Mouse (Mus musculus): ENCODE results near the gene Ppox. TPM values are rescaled to one million over a fixed set of nuclear protein-coding genes. Genes with fewer than 3 reads are reported as not detected.

Gene Ppox
- polyA plus RNA-seq, 1 experiment = 24.3 TPM

DNA sequence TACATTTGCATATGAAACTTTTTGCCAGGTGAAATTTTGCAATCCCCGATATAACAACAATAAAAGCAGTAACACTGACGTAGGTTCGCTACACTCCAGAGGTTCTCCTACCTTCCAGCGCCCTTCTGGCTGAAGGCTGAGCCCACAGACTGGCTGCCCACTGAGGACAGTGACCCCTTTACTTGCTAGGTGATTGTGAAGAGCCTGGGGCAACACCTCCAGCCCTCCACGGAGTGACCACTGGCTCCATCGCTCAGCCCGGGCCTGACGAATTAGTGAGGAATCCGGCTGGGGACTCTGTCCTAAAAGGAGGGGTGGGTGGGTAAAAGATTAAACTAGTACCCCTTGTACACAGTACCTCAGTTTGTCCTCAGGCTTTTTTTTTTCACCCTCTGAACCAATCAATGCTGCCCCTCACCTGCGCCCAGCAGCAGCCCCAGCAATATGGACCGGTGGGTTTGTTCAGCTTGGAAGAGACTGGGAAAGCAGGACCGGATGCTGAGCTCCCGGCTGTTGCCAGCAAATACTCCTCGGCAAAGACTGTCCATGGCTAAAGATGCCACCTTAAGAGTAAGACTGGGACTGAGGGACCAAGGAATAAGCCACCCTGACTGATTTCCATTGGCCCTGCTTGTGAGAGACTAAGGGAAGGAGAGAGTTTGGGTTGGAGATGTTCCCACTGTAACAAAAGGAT is 1.8 kb downstream of the Ppox start:
- Histone ChIP-seq H3K27ac (ENCODE audit: insufficient read depth, low read length) (no peak overlapping the region), H3K4me1 (ENCODE audit: control insufficient read depth, insufficient read depth, low read length) (no peaks in the 10 kb centered on the region), H3K4me3 (ENCODE audit: insufficient read depth, low read length) (no peak overlapping the region)
- TF ChIP-seq POLR2A (IDR thresholded peaks at IDR 0.05; ENCODE audit: low read depth, low read length) (no peak), CTCF (IDR thresholded peaks at IDR 0.05; ENCODE audit: borderline replicate concordance, insufficient read depth, low read length) (no peak)

GRCm38 (mm10) chr1:171278436-171278835 is 2.5 kb downstream of the Ppox start:
- Histone ChIP-seq H3K4me1 (ENCODE audit: control insufficient read depth, insufficient read depth, low read length) (no peaks in the 10 kb centered on the region), H3K27ac (ENCODE audit: insufficient read depth, low read length) (no peak overlapping the region), H3K4me3 (ENCODE audit: insufficient read depth, low read length) (no peak overlapping the region)
- TF ChIP-seq CTCF (IDR thresholded peaks at IDR 0.05; ENCODE audit: borderline replicate concordance, insufficient read depth, low read length) (no peak), POLR2A (IDR thresholded peaks at IDR 0.05; ENCODE audit: low read depth, low read length) (no peak)

GRCm38 (mm10) chr1:171277736-171278135 is 3.2 kb downstream of the Ppox start:
- Histone ChIP-seq H3K4me1 (ENCODE audit: control insufficient read depth, insufficient read depth, low read length) (no peaks in the 10 kb centered on the region), H3K4me3 (ENCODE audit: insufficient read depth, low read length) (no peak overlapping the region), H3K27ac (ENCODE audit: insufficient read depth, low read length) (no peak overlapping the region)
- no peak for TF ChIP-seq POLR2A (IDR thresholded peaks at IDR 0.05; ENCODE audit: low read depth, low read length)

DNA sequence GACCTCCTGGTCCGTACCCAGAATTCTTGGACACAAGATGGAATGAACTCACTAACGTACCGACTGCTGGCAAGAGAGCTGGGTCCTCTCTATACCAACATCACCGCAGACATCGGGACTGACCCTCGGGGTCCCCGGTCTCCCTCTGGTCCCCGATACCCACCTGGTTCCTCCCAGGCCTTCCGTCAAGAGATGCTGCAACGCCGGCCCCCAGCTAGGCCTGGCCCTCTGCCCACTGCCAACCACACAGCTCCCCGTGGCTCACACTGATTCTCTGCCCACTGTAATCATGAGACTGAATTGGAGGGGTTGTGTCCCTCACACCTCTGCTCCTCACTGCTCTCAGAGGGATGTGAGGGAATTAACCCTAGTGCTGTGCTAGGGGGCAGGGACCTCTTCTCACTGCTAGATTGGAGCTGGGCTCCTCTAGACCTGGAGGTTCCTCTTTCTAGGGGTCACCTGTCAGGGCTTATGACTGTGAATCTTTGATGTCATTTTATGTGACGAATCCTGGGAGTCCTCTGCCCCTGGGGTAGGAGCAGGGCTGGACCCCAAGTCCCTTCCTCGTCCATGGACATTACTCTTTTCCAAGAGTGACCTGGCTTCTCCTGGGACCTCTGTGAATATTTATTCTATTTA is 4.8 kb downstream of the Ppox start:
- H3K4me3 ChIP-seq (ENCODE audit: insufficient read depth, low read length) = no peak overlapping the region
- no peak overlapping the region for H3K27ac ChIP-seq (ENCODE audit: insufficient read depth, low read length)
- TF ChIP-seq POLR2A (IDR thresholded peaks at IDR 0.05; ENCODE audit: low read depth, low read length) = no peak
- no peak for TF ChIP-seq CTCF (IDR thresholded peaks at IDR 0.05; ENCODE audit: borderline replicate concordance, insufficient read depth, low read length)
- H3K4me1 ChIP-seq (ENCODE audit: control insufficient read depth, insufficient read depth, low read length) = no peaks in the 10 kb centered on the region

- H3K4me3 ChIP-seq (ENCODE audit: insufficient read depth, low read length) = no peak overlapping the region
Observed at GRCm38 (mm10) chr1:171275144-171275734, 5.7 kb downstream of the Ppox start.

GRCm38 (mm10) chr1:171274171-171274570 is 6.8 kb downstream of the Ppox start:
- Histone ChIP-seq H3K27ac (ENCODE audit: insufficient read depth, low read length) (no peak overlapping the region), H3K4me1 (ENCODE audit: control insufficient read depth, insufficient read depth, low read length) (no peaks in the 10 kb centered on the region), H3K4me3 (ENCODE audit: insufficient read depth, low read length) (no peak overlapping the region)
- TF ChIP-seq CTCF (IDR thresholded peaks at IDR 0.05; ENCODE audit: borderline replicate concordance, insufficient read depth, low read length) = no peak
- no peak for TF ChIP-seq POLR2A (IDR thresholded peaks at IDR 0.05; ENCODE audit: low read depth, low read length)

More at GRCm38 (mm10) chr1:171275144-171275734, 5.7 kb downstream of the Ppox start:
- H3K27ac ChIP-seq (ENCODE audit: insufficient read depth, low read length) = no peak overlapping the region
- no peaks in the 10 kb centered on the region for H3K4me1 ChIP-seq (ENCODE audit: control insufficient read depth, insufficient read depth, low read length)
- TF ChIP-seq POLR2A (IDR thresholded peaks at IDR 0.05; ENCODE audit: low read depth, low read length) = no peak
- no peak for TF ChIP-seq CTCF (IDR thresholded peaks at IDR 0.05; ENCODE audit: borderline replicate concordance, insufficient read depth, low read length)

GRCm38 (mm10) chr1:171272086-171272485 is 8.9 kb downstream of the Ppox start:
- H3K4me3 ChIP-seq (ENCODE audit: insufficient read depth, low read length) = no peak overlapping the region

GRCm38 (mm10) chr1:171271622-171272021 is 9.4 kb downstream of the Ppox start:
- Histone ChIP-seq H3K4me3 (ENCODE audit: insufficient read depth, low read length) (no peak overlapping the region; the same call in 1 of the 2 replicates), H3K27ac (ENCODE audit: insufficient read depth, low read length) (no peak overlapping the region), H3K4me1 (ENCODE audit: control insufficient read depth, insufficient read depth, low read length) (0 out of 2 replicates have a peak, but pooled peaks cover 3% of the 10 kb centered on the region)
- no peak for TF ChIP-seq POLR2A (IDR thresholded peaks at IDR 0.05; ENCODE audit: low read depth, low read length)
- TF ChIP-seq CTCF (IDR thresholded peaks at IDR 0.05; ENCODE audit: borderline replicate concordance, insufficient read depth, low read length) = no peak

More at GRCm38 (mm10) chr1:171272086-171272485, 8.9 kb downstream of the Ppox start:
- Histone ChIP-seq H3K27ac (ENCODE audit: insufficient read depth, low read length) (no peak overlapping the region), H3K4me1 (ENCODE audit: control insufficient read depth, insufficient read depth, low read length) (0 out of 2 replicates have a peak, but pooled peaks cover 3% of the 10 kb centered on the region)
- TF ChIP-seq CTCF (IDR thresholded peaks at IDR 0.05; ENCODE audit: borderline replicate concordance, insufficient read depth, low read length) = no peak
- TF ChIP-seq POLR2A (IDR thresholded peaks at IDR 0.05; ENCODE audit: low read depth, low read length) = no peak

DNA sequence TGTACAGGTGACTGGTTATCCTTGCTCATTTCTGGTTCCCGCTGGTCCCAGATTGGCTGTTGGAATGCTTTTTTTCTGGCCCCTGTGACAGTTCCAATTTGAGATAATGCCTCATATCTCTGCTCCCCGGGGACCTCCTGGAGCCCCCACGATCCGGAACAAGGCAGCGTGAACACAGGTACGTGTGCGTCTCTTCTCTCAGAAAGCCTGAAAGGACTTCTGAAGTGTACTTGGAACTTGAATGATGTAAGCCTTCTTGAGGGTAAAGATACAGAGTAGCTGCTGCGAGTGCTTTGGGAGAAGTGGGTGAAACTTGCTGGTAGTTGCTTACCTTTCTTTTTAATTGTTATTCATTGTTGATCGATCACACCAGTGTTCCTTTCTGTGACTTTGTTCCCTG is 9.8 kb downstream of the Ppox start:
- no peak overlapping the region for H3K27ac ChIP-seq (ENCODE audit: insufficient read depth, low read length)
- H3K4me1 ChIP-seq (ENCODE audit: control insufficient read depth, insufficient read depth, low read length) = 0 out of 2 replicates have a peak, but pooled peaks cover 3% of the 10 kb centered on the region
- peak overlapping the region; percentile 89 for H3K4me3 ChIP-seq (ENCODE audit: insufficient read depth, low read length)
- TF ChIP-seq POLR2A (IDR thresholded peaks at IDR 0.05; ENCODE audit: low read depth, low read length) (no peak), CTCF (IDR thresholded peaks at IDR 0.05; ENCODE audit: borderline replicate concordance, insufficient read depth, low read length) (no peak)

GRCm38 (mm10) chr1:171270573-171270900 is 10.4 kb downstream of the Ppox start:
- no peak for TF ChIP-seq CTCF (IDR thresholded peaks at IDR 0.05; ENCODE audit: borderline replicate concordance, insufficient read depth, low read length)
- no peak for TF ChIP-seq POLR2A (IDR thresholded peaks at IDR 0.05; ENCODE audit: low read depth, low read length)

More at GRCm38 (mm10) chr1:171270573-171270900, 10.4 kb downstream of the Ppox start:
- Histone ChIP-seq H3K27ac (ENCODE audit: insufficient read depth, low read length) (no peak overlapping the region), H3K4me1 (ENCODE audit: control insufficient read depth, insufficient read depth, low read length) (0 out of 2 replicates have a peak, but pooled peaks cover 3% of the 10 kb centered on the region), H3K4me3 (ENCODE audit: insufficient read depth, low read length) (peak overlapping the region; percentile 89)

Data from embryonic fibroblast, embryonic 13.5 days (primary cell).